Mouse (Mus musculus): ENCODE results near the gene Tbxas1.

GRCm38 (mm10) chr6:38893615-38894014 lies 18.4 kb downstream of the Tbxas1 start:
- TF ChIP-seq EP300 (IDR thresholded peaks at IDR 0.05) (no peak), CTCF (IDR thresholded peaks at IDR 0.05) (no peak)

All from lung, postnatal 0 days (tissue).